Mouse (Mus musculus): ENCODE measurements around the gene Ngly1.
"Not testable (repeated sequence)": the region's sequence is repeated elsewhere in the genome, so short reads cannot be mapped to it uniquely, and the experiment has no call there.

Ngly1 gene

DNA sequence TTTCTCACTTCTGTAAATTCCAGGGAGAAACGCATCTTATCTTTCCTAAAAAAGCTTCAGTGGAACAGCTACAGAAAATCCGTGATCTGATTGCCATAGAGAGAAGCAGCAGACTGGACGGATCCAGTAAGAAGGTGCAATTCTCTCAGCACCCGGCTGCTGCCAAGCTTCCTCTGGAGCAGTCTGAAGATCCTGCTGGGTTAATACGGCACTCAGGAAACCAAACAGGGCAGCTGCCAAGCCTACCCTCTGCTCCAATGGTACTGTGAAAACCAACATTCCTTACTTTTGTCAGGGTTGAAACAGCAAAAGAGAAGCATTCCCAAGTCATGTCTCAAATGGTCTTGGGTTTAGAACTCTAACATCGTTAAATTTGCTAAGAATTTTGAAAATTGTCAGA is 11.5 kb downstream of the Ngly1 start:
- no peak for DNase-seq (ENCODE audit: low spot score)

DNA sequence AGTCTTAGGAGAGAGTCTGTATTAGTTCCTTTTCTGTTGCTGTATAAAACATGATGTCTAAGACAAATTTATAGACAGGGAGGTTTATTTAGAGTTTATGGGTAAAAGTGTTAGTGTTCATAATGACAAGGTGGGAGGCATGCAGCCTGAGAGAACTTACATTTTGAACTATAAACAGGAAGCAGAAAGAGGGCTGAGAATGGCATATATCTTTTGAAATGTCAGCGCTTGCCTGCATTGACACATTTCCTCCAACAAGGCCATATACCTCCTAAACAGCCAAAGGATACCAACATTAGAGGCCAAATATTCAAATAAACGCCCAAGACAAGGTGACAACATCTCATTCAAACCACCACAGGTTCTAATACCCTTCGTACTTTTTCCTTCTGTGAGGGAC is 12.8 kb downstream of the Ngly1 start:
- no peak for DNase-seq (ENCODE audit: low spot score)

DNA sequence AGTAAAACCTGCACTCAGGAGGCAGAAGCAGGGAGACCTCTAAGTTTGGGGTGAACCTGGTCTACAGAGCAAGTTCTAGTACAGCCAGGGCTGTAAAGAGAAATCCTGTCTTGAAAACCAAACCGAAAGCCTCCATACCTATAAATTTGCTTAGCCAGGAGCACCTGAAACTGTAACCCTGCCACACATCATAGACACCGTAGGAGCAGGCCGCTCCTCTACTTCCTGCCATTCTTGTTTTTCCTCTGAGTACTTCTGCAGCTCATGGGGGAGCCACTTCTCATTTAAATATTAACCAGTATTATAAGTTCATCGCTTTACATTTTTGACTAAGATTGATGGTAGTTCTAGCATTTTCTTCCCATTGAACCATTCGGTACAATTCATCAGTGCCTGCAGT is 17.9 kb downstream of the Ngly1 start:
- no peak for DNase-seq (ENCODE audit: low spot score)

DNA sequence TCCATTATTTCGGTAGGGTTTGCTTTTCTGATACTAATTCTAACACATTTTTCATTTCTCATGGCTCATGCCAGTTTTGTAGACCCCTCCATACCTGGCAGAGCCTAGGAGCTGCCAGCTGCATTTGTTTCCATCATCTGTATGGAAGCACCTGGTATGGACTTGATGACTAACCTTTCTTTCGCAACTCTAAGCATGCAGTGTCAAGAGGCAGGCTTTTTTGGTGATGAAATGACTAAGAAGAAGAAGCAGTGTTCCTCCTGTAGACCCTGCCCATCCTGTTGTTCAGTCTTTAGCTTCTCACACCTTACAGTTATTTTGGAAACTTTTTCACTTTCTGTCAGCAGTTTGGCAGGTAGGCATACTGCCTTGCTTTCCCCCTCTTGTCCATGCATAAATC is 20.7 kb downstream of the Ngly1 start:
- no peak for DNase-seq (ENCODE audit: low spot score)

DNA sequence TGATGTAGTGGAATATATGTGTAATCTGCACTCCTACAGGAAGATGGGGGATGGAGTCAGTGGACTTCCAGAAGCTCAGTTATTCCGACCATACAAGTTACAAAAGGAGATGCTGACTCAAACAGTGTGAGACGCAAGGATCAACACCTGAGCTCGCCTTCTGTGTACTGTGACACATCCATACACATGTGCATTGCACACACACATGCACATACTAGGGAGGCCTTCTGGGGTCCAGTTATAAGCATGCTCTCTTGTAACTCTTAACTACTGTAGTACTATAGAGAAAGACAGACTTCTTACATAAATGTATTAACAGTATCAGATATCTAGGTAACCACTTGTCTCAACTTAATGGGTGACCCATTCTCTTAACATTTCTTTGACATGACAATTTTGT is 24.6 kb downstream of the Ngly1 start:
- DNase-seq (ENCODE audit: low spot score), result no peak

DNA sequence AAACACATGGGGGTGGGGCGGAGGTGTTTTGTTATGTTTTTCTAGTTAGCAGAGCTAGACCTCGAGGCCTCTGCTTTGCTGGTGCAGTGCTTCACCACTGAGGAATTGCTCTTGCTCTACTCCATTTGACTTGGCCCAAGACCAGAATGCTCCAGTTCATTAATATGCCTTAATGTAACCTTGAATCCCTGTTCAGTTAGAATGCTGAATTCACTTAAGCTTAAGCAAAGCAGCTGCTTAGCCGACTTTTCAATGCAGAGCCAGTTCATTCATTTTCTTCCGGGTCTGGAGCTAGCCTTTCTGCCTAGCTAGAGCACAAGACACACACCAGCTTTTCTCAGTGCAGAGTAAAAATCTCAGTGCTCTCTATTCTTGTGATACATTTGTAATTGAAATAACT is 30.1 kb downstream of the Ngly1 start:
- no peak for DNase-seq (ENCODE audit: low spot score)

DNA sequence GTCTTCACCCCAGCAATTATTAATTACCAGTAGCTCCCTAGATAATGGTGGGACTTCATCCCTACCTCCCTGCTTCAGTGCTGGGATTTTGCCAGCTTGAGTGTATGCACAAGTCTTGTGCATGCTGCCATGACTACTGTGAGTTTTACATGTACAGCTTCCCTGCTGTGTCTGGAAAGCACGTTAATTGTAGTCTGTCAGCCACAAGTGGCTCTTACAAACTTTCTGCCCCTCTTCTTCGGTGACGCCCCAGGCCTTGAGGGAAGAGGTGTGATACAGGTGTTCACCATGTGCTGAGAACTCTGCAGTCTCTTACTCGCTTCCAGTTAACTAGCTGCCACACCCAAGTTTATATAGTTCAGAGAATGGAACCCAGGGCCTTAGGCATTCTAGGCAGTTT is 34.9 kb downstream of the Ngly1 start:
- DNase-seq (ENCODE audit: low spot score), result no peak

DNA sequence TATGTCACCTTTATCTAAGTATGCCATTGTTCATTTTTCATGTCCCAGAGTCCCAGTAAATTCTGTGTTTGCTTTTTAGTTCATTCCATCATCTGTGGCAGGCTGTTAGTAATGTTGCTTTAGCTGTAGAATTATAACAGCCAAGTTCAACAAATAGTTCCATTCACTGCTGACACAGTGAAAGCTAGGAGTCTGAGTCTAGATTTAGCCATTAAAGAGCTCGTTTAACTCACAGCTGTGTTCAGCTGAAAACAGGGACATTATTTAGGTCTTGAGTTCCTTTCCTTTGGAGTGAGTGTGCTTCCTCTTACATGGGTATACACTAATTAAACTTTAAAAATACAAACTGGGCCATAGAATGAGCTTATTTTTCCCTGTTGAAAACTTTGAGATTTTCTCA is 43.3 kb downstream of the Ngly1 start:
- DNase-seq (ENCODE audit: low spot score), result no peak

DNA sequence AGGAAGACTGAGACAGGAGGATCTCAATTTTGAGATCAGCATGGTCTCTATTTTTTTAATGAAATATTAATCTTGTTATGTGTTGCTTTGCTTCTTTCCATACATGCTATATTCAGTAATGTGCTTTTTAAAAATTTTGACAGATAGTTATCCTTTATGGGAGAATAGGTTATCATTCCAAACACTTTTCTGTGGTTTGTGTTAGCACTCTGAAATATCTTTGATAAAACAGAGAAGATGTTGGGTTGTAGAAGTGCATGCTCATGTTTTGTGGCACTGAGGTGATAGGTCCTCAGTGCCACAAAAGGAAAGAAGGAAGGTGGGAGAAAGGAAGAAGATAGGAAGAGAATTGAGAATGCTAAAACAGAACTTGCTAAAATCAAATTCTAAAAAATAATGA is 43.9 kb downstream of the Ngly1 start:
- no peak for DNase-seq (ENCODE audit: low spot score)

DNA sequence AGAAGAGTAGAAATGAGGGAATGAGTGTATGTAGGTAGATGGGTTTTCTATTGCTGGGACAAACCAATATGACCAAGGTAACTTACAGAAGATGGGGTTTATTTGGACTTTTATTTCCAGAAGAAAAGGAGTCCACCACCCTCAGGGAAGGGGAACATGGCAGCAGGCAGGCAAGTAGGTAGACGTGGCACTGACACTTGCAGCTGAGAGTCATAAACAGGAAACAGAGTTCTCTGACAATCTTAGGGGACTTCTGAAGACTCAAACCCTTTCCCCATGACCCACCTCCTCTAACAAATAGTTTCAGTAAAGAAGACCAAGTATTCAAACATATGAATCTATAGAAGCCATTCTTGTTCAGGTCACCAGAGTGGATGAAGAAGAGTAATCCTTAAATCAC is 44.8 kb downstream of the Ngly1 start:
- no peak for DNase-seq (ENCODE audit: low spot score)

DNA sequence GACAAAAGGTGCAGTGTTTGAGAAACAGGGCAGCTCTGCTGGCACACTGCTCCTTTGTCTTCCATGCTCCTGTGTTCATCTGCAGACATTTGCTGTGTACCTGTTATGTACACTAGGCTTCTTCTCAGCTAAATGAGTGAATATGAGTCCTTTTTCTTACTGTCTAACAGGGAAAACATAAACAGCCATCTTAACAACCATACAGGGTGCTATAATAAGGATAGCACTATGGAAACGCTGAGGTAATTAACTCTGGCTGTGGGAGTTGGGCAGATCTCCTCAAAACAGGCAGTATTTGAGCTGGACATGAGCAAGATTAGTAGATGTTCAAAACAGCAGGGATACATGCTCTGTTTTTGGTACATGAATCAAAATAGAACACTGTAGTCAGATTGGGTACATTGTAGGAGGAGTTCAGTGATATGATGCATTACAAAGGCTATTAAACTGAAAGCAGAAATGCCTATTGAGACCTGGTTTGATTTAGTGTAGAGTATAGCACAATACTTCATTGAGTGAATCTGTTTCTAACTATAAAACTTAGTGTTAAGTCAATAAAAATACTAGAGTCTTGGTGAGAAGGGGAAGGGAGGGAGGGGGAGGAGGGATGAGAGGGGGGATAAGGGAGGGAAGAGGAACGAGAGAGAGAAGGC is 47.9 kb downstream of the Ngly1 start:
- DNase-seq (ENCODE audit: low spot score), result no peak

DNA sequence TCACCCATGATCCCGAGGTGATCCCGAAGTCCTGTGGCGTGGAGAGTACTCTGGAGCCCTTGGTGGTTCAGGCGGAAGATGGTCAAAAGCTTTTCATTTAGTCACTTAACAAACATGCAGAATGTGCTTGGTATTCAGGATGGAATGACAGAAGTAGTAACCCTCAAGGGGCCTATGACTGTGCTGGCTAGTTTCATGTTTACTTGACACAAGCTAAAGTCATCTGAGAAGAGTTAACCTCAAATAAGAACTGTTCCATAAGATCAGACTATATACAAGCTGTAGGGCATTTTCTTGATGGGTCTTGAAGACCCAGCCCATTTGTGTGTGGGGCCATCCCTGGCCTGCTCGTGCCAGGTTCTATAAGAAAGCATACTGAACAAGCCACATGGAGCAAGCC is 52.7 kb downstream of the Ngly1 start:
- DNase-seq (ENCODE audit: low spot score), result no peak

DNA sequence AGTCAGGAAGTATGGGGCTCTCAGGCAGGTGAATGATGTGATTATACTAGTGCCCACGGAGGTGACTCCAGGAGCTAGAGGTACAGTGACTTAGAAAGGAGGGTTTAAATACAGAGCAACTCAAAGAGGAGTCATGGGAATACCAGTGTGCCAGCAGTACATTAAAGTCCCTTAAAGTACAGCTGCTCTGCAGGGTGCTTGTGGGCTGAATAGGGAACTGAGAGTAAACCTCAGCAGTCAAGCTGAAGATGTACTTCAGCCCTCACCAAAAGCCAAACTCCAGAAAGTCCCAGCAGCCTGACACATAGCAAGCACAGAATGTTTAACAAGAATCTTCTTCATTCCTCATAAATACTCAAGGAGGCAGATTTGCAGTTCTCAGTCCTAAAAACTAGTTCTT is 53.6 kb downstream of the Ngly1 start:
- no peak for DNase-seq (ENCODE audit: low spot score)

DNA sequence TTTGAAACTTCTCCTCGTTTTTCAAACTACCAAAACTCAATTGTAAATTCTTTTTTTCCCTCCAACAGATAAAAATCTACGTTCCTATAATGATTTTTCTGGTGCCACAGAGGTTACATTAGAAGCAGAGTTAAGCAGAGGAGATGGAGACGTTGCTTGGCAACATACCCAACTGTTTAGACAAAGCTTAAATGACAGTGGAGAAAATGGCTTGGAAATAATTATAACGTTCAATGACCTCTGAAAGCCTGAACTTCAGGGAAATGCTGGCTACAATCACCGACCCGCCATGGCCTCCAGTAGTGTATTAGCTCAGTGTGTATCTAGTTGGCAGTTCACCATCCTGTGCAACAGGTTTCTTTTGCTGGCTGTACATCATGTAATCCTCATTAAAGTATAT is 61.7 kb downstream of the Ngly1 start:
- DNase-seq (ENCODE audit: low spot score), result no peak

DNA sequence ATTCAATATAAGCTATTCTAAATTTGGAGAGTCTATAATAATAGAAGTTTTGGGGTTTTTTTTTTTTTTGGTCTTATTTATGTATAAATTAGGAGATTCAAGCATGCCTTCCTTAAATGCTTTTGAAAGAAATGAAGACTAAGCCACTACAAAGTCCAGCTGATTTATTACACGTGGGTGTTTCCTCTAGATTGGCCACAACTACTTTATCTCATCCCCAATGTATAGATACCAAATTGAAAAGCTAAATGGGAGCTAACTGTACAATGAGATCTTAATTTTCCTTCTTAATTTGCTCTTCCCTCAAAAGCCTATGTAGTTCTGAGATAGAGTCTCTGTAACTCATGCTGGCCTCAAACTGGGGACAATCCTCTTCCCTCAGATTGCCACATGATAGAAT is 63.5 kb downstream of the Ngly1 start:
- DNase-seq (ENCODE audit: low spot score), result no peak

DNA sequence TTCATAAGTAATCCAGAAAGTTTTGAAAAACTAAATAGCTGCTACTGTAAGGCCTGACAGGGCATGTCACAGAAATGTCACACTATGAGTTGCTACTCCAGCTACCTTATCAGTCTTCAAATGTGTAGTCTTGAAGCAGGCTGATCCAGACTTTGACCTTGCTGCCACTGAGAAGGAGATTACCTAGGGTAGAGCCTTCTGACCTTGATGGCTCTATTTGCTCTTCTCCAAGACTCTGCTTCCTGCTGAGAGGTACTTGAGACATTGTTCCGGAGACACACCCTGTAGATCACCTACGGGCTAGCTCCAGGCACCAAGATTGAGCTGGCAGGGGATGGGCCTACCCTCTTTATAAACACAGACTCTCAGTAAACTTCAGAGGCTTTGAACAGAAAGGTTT is 64.0 kb downstream of the Ngly1 start:
- not testable (repeated sequence) for DNase-seq (ENCODE audit: low spot score)

DNA sequence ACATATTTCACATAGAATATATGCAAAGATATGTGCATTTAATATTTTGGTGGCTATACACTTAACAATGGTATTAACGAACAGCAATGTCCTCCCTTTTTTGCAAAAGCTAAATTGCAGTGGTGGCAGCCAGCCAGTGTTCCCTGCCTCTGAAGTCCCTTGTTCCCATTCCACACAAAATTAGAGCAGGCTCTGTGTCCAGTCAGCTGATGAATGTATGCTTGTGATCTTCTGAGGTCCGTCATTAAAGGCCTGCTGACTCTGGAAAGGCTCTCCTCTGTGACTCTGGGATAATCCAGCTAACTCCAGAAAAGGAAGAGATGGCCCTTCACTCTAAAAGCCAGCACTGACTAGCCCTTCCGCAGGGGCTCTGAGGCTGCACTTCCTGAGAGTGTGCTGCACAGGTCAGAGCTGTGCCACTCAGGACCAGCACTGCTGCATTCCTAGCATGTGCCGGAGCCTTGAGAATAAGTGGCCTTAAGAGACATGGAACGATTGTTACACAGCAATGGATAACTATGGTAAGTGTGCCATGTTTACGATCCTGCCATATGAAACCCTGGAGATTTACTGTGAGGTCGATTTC is 64.9 kb downstream of the Ngly1 start:
- no peak for DNase-seq (ENCODE audit: low spot score)

DNA sequence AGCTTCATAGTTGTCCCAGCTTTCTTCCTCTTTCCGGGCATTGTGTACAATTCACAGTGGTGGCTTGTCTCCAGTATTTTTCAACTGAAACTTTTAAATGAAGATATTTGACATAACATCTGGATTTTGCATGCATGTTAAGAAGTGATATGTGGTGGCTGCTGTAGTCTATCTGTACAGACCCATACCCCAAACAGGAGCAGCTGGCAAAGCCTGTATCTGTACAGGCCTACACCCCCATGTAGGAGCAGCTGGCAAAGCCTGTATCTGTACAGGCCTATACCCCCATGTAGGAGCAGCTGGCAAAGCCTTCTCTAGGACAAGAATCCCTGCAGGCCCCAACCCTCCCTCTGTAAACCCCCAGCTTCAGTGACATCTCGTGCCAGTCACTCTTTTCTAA is 65.8 kb downstream of the Ngly1 start:
- DNase-seq (ENCODE audit: low spot score), result no peak

DNA sequence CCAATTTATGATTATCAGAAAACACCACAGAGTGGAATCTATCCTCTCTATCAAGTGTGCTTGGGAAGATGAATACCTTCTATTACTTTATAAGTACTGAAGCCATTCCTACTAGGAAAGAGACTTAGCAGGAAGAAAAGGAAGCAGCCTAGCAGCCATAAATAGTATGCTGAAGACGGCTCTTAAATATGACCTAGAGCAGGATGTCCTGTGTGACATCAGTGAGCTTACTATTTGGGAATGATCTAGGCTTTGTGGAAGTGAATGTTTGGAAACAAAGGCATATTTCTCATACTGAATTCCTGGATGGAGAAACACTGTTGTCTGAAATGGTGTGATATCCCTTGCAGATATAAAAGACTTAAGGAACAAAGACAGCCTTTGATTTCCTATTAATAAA is 67.6 kb downstream of the Ngly1 start:
- DNase-seq (ENCODE audit: low spot score), result no peak

DNA sequence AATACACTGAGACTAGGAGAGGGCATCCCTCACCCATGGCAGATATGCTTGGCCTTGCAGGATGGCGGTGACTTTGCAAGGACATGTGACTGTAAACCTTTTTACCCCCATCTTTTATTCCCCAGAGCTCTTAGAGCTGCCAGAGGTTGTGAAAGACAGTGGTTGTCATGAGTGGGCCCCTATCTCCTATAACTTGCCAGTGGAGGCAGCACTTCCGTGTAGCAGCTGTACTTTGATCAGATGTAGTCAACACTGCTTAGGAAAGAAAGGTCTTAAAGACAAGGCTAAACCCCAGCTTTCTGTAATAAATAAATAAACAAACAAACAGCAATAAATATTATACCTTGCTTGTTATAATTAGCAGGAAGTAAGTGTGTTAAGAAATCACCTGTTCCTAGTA is 70.7 kb downstream of the Ngly1 start:
- no peak for DNase-seq (ENCODE audit: low spot score)

DNA sequence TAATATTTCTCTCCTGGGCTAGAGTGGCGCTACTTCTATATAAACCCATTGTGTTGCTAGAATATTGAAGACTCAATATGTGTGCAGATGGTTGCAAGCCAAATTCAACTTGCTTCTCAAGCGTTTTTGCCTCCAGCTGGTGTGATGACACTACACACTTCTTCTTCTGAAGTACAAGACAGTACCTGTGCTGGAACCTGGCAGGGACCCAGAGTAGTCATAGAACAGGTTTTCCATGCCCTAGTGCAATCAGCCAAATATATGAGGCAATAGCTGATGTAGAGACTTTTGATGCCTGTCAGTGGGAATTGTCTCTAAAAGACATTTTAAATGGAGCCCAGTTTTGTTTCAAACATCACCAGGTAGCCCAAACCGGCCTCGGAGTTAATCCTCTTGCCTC is 75.3 kb downstream of the Ngly1 start:
- no peak for DNase-seq (ENCODE audit: low spot score)

DNA sequence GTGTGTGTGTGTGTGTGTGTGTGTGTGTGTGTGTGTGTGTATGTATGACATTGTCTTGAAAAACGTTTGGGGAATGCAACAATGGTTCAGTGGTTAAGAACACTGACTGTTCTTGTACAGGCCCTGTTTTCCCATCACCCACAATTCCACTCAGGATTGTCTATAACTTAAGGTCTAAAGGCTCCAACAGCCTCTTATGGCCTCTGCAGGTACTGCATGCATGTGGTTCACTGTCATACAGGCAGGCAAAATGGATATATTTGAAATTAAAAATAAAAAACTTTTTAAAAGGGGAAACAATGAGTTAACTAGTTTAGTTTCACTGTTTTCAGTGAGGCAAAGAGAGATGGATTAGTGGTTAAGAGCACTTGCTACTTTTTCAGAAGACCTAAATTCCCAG is 76.1 kb downstream of the Ngly1 start:
- no peak for DNase-seq (ENCODE audit: low spot score)

DNA sequence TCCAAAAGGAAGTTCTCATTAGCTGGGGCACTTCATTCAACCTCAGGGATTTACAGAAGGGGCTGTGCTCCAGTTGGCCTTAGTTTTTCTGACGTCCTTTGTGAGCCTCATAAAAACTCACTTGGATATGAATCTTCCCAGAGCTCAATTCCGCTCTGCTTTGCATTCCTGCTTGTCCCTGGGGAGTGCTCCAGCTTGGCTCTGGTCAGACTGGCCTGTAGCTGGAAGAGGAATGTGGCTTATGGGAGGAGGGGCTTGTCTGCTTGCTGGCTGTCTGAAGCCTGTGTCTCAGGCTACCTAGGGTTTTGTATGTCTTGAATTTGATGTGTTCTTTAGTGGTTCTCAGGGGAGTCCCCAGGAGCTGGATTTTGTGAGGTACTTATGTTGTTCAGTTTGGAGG is 79.5 kb downstream of the Ngly1 start:
- DNase-seq (ENCODE audit: low spot score), result peak; percentile 18

DNA sequence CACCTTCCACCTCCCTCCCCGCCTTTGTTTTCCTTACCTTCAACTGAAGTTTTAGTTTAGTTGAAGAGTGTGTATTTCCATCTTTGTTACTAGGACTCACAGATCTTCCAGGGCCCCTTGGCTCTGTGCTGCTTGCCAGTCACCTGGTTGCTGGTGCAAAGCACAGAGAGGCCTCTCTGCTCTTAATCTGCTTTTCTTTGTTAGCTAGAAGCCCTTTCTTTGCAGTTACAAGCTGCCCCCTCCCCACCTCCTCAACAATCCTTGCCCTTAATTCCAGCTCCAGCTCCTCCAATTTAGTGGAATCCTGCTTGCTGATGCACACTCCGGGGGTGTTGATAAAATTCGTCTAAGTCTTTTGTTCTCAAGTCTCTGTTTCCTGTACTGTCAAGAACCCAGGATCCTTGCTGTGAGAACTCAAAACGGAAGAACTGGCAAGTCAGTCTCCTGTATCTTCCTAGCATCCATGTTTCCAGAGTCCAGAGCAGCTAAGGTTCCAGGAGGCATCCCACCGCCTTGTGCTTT is 79.9 kb downstream of the Ngly1 start:
- DNase-seq (ENCODE audit: low spot score), result no peak
